Mouse (Mus musculus) cerebellum, adult 18-20 months (tissue): ENCODE results near the gene Srsf7.

Experiments used
- DNase-seq, 2 experiments: peaks; one replicate each; pipeline ENCODE4 v3.0.0; 2021

Gene Srsf7

GRCm38 (mm10) chr17:80152767-80153630, 54.1 kb downstream of the Srsf7 start:
- no peak for DNase-seq

GRCm38 (mm10) chr17:80151353-80151752, 55.8 kb downstream of the Srsf7 start:
- no peak for DNase-seq
